Mouse (Mus musculus): ENCODE measurements around the gene Nck2.
"Not testable (repeated sequence)": the region's sequence is repeated elsewhere in the genome, so short reads cannot be mapped to it uniquely, and the experiment has no call there.

DNA sequence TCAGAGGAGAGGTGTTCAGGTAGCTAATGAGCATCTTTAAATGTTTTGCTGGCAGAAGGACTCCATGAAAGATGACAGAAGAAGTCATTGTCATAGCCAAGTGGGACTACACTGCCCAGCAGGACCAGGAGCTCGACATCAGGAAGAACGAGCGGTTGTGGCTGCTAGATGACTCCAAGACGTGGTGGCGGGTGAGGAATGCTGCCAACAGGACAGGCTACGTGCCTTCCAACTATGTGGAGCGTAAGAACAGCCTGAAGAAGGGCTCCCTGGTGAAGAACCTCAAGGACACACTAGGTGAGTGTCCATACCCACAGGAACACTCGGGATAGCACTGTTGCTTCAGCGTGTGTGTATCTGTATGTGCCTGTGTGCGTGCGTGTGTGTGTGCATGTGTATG is 89.1 kb downstream of the Nck2 start:
- not testable (repeated sequence) for TF ChIP-seq CTCF, EP300 (IDR thresholded peaks at IDR 0.05; ENCODE audit: low read depth)

All from liver, postnatal 0 days (tissue).